Mouse (Mus musculus) stomach, embryonic 15.5 days (tissue): Measurements from ENCODE around the gene Hoxb8. TPM values are rescaled to one million over a fixed set of nuclear protein-coding genes. Genes with fewer than 3 reads are reported as not detected.

Source experiments
- ATAC-seq: fragments of 200-750 bp; cut with Nextera tagmentation; 2 replicates; pipeline ENCODE4 v1.8.0; 2017; ENCODE audit warnings: low read depth, moderate number of reproducible peaks, moderate TSS enrichment; ENCODE audit not compliant: insufficient read depth, low FRiP score
- H3K27ac ChIP-seq: fragments of 300-500 bp; sonication (generic); 2 replicates; pipeline ENCODE4 v1.5.1; 2015; ENCODE audit warnings: mild to moderate bottlenecking, inconsistent platforms
- H3K27me3 ChIP-seq: fragments of 300-500 bp; sonication (generic); replicated peaks from 2 replicates; pipeline ENCODE4 v1.6.1; 2015; ENCODE audit warnings: inconsistent platforms
- H3K36me3 ChIP-seq: fragments of 300-500 bp; sonication (generic); 2 replicates; pipeline ENCODE4 v1.6.1; 2015; ENCODE audit warnings: inconsistent platforms
- H3K4me1 ChIP-seq: fragments of 300-500 bp; sonication (generic); 2 replicates; pipeline ENCODE4 v1.6.1; 2015; ENCODE audit warnings: inconsistent platforms
- H3K4me2 ChIP-seq: fragments of 300-500 bp; sonication (generic); 2 replicates; pipeline ENCODE4 v1.6.1; 2015; ENCODE audit warnings: mild to moderate bottlenecking, inconsistent platforms
- H3K4me3 ChIP-seq: fragments of 300-500 bp; sonication (generic); replicated peaks from 2 replicates; pipeline ENCODE4 v1.5.1; 2015; ENCODE audit warnings: inconsistent platforms
- H3K9ac ChIP-seq: fragments of 300-500 bp; sonication (generic); 2 replicates; pipeline ENCODE4 v1.6.1; 2015; ENCODE audit warnings: inconsistent platforms
- H3K9me3 ChIP-seq: fragments of 300-500 bp; sonication (generic); 2 replicates; pipeline ENCODE4 v1.6.1; 2016; ENCODE audit warnings: inconsistent platforms
- WGBS: fragments of 180-500 bp; shearing (Covaris S2); methylation state at CpG from one replicate; pipeline ENCODE4 v1.1.7; 2015; 5-methylcytosine and 5-hydroxymethylcytosine counted together
- polyA plus RNA-seq: library from polyadenylated mRNA; unstranded; fragments of >200 nt; fragmentation: Nextera tagmentation; extraction: Ambion mirVana; gene quantifications from 2 replicates; pipeline ENCODE4 v1.2.1, GENCODE M21; 2015

Gene Hoxb8
- polyA plus RNA-seq, 1 experiment from 2014 or later: 1.9 TPM

DNA sequence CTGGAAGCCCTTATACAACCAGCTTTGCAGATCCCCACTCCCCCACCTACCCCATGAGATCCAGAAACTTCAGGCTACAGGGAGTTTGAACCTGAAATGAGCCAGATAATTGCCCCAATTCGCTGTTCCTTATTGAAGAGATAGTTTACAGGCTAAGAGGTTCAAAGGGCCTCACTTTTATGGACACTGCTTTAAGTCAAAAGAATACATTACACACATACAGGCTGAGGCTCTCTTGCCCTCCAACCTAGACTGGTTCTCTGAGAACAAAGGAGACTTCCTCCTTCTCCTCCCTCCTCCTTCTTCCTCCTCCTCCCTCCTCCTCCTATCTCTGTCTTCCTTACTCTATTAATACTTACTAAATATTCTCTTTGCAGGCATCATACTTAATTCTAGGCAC is 22.2 kb upstream of the Hoxb8 start:
- Histone ChIP-seq H3K4me2 (no peak overlapping the region), H3K4me3 (no peak overlapping the region), H3K9ac (no peak overlapping the region), H3K36me3 (no peaks in the 10 kb centered on the region), H3K9me3 (no peaks in the 10 kb centered on the region), H3K4me1 (0 out of 2 replicates have a peak, but pooled peaks cover 3% of the 10 kb centered on the region), H3K27ac (no peak overlapping the region), H3K27me3 (peaks cover 97% of the 10 kb centered on the region)
- WGBS: 4% methylated on average over 1 of the region's 1 CpGs
- ATAC-seq: no peak

DNA sequence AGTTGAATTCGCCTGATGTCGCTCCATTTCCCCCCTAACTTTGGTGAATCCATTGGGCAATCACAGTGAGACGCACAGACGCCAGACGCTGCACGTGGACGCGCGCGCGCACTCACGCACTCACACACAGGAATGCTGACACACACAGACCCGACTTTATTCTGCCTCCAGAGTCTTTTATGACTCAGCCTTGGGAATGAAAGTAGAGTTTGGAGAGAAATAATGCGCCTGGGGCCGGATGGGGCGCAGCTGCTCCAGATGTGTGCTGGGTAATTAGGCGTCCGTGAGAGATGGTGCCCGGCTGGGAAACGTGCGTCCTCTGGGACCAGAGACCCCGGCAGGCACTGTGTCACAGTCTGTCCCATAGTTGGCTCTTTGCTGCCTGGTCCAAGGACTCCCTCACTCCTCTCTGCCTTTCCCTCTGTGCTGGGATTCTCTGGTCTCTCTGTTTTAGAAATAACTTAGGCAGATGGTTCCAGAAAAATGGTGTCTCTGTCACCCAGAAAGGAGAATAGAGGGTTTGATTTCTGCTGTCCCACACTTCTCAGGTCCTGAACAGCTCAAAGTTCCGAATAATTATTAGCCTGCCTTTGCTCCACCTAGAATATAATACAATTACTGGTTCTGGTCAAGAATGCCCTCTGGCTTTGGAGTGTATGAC is 21.3 kb upstream of the Hoxb8 start:
- H3K27ac ChIP-seq: no peak overlapping the region
- H3K27me3 ChIP-seq: peaks cover 98% of the 10 kb centered on the region
- H3K9ac ChIP-seq: no peak overlapping the region
- no peaks in the 10 kb centered on the region for H3K9me3 ChIP-seq
- H3K4me3 ChIP-seq: no peak overlapping the region
- H3K4me1 ChIP-seq: 0 out of 2 replicates have a peak, but pooled peaks cover 3% of the 10 kb centered on the region
- H3K4me2 ChIP-seq: no peak overlapping the region
- ATAC-seq: no peak
- H3K36me3 ChIP-seq: no peaks in the 10 kb centered on the region
- 3% methylated on average over 23 of the region's 23 CpGs for WGBS

DNA sequence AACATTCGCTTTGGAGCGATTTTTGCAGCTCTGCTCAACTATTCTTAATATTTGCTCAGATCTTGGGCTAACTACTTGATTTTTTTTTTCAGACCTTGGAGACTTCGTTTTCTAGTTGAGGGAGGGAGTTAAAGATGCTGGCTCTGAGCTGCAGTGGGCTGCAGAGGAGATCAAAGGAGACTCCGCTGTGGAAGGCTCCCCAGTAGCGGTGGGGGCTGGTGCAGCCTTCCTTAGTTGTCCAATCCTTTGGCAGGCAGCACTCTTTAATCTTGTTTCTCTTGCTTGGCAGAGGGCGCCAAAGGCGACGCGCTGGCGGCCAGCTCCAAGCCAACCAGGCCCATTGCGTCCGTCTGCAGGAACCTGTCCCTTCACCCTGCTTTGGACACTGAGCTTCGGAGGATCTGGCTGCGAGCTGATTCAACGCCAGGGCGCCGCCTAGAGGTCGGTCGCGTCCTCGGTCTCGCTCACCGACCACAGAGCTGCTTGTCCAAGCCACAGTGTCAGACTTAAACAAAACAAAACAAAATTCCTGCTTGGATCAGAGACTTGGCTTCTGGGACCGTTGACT is 20.3 kb upstream of the Hoxb8 start:
- no peak overlapping the region for H3K4me3 ChIP-seq
- no peaks in the 10 kb centered on the region for H3K9me3 ChIP-seq
- 0 out of 2 replicates have a peak, but pooled peaks cover 3% of the 10 kb centered on the region for H3K4me1 ChIP-seq
- no peak for ATAC-seq
- no peaks in the 10 kb centered on the region for H3K36me3 ChIP-seq
- H3K9ac ChIP-seq: no peak overlapping the region
- no peak overlapping the region for H3K4me2 ChIP-seq
- no peak overlapping the region for H3K27ac ChIP-seq
- H3K27me3 ChIP-seq: peaks cover 98% of the 10 kb centered on the region
- WGBS: 2% methylated on average over 24 of the region's 24 CpGs

DNA sequence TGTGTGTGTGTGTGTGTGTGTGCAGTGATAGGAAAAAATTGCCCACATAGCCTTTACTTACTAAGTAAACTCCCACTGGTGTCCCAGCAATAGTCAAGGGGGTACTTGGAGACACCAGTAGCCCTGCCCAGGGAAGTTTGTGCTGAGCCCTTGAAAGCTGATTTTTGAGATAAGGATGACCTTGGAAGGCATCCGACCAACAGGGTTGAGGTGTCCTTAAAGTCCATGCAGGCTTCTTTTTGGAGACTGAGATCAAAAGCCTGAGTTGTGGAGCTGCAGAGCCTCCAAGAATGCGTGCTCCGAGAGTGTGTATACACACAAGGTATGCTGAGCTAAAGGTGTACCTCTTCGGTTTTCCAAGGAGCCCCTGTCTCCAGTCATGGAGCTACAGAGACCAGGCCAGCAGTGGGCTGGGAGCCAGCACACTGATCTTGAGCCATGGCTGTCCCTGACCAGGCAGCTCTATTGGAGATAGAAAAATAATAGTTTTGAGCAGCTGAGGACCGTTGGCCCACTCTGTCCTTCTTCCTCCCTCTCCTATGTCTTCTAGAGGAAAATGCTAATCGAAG is 19.4 kb upstream of the Hoxb8 start:
- H3K9ac ChIP-seq: no peak overlapping the region
- no peaks in the 10 kb centered on the region for H3K9me3 ChIP-seq
- H3K36me3 ChIP-seq: no peaks in the 10 kb centered on the region
- no peak for ATAC-seq
- H3K4me2 ChIP-seq: no peak overlapping the region
- H3K27ac ChIP-seq: no peak overlapping the region
- no peak overlapping the region for H3K4me3 ChIP-seq
- 0 out of 2 replicates have a peak, but pooled peaks cover 3% of the 10 kb centered on the region for H3K4me1 ChIP-seq
- 15% methylated on average over 6 of the region's 6 CpGs for WGBS
- H3K27me3 ChIP-seq: peaks cover 99% of the 10 kb centered on the region

DNA sequence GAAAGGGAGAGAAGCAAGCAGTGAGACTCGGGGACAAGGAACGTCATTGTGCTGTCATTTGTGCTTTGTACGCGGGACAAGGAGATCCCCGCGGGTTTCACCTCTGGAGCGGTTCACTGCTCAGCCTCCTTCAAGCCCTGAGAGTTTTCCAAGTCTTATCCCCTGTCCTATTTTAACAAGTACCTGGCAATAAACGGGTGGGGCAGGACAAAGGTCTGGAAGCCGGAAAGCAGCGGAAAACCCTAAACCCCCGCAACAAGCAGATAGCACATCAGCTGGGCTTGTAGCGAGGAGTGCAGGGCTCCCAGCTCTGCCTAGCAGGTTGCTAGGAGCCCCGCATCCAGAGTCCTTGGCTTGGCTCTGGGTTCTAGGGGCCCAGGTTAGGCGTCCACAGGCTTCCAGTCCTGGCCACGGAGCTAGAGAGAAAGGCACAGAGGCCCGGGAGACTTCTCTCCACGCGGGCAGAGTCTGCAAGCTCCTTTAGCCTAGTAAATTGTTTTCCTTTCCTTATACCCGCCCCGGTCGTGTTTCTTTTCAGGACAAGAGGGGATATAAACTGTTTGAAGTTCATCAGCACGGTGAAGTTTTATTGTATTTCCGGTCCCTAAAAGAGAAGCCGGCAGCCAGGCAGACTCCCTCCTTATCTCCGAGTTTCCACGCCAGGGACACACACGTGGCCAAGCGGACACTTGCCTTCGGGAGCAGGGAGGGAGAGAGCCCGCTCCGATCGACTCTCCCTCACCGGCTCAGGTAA is 17.9 kb upstream of the Hoxb8 start:
- peaks cover 97% of the 10 kb centered on the region for H3K27me3 ChIP-seq
- no peak overlapping the region for H3K4me3 ChIP-seq
- H3K27ac ChIP-seq: no peak overlapping the region
- H3K36me3 ChIP-seq: no peaks in the 10 kb centered on the region
- WGBS: 1% methylated on average over 33 of the region's 33 CpGs
- H3K9ac ChIP-seq: no peak overlapping the region
- no peaks in the 10 kb centered on the region for H3K9me3 ChIP-seq
- no peak for ATAC-seq
- H3K4me2 ChIP-seq: no peak overlapping the region
- H3K4me1 ChIP-seq: 0 out of 2 replicates have a peak, but pooled peaks cover 3% of the 10 kb centered on the region

DNA sequence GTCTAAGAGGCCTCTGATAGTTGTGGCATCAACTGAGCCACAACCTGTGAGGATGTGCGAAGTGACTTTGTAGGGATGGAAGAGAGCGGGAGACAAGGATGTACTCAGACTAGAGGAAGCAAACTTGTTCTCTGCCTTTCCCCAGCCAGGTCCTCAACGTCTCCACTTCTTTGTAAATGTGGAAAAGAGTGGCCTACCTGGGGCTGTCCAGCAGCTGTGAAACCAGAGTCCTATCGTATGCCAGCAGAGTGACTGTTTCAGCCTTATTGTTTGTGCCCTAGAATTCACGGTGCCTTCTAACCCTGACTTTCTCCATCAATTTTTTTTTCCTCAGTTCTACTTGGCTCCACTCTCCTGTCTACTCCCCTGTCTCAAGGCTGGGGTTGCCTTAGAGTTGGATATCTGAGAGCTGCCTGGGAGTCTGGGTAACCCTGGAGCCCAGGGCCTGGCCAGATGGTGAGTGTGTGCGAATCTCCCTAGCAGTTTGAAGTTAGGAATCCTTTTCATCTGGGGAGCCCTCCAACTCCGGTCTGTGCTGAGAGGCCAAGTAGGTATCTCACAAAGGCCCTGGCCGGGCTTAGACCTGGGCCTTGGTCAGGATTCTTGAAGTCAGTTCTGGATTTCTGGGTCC is 17.2 kb upstream of the Hoxb8 start:
- no peak overlapping the region for H3K4me2 ChIP-seq
- WGBS: 17% methylated on average over 8 of the region's 8 CpGs
- no peak overlapping the region for H3K27ac ChIP-seq
- H3K9ac ChIP-seq: no peak overlapping the region
- ATAC-seq: no peak
- H3K4me1 ChIP-seq: 0 out of 2 replicates have a peak, but pooled peaks cover 3% of the 10 kb centered on the region
- no peaks in the 10 kb centered on the region for H3K9me3 ChIP-seq
- no peaks in the 10 kb centered on the region for H3K36me3 ChIP-seq
- no peak overlapping the region for H3K4me3 ChIP-seq
- H3K27me3 ChIP-seq: peaks cover 97% of the 10 kb centered on the region

DNA sequence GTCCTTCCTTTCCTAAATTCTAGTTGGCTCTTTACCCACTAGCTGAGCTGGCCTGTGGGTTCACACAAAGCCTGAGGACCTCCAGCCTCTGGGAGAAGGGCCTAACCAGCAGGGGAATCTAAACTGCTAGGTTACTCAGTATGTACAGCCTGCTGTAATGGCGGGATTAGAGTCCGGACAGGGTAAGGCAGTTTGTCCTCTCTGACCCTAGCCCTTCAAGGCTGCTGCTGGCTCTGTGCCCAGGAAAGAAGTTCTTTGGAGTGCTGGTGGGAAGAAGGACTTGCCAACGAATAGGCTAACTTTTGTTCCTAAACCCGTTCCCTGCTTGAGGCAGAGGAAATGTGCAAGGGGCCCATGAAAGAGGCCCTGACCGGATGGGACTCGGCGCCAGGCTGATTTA is 15.8 kb upstream of the Hoxb8 start:
- Histone ChIP-seq H3K9me3 (no peaks in the 10 kb centered on the region), H3K4me1 (peaks cover 3% of the 10 kb centered on the region; the same call in 1 of the 2 replicates), H3K4me3 (no peak overlapping the region), H3K27me3 (peaks cover 97% of the 10 kb centered on the region), H3K9ac (no peak overlapping the region), H3K27ac (no peak overlapping the region), H3K4me2 (no peak overlapping the region), H3K36me3 (no peaks in the 10 kb centered on the region)
- ATAC-seq: no peak
- whole genome bisulfite sequencing: 6% methylated on average over 7 of the region's 7 CpGs

DNA sequence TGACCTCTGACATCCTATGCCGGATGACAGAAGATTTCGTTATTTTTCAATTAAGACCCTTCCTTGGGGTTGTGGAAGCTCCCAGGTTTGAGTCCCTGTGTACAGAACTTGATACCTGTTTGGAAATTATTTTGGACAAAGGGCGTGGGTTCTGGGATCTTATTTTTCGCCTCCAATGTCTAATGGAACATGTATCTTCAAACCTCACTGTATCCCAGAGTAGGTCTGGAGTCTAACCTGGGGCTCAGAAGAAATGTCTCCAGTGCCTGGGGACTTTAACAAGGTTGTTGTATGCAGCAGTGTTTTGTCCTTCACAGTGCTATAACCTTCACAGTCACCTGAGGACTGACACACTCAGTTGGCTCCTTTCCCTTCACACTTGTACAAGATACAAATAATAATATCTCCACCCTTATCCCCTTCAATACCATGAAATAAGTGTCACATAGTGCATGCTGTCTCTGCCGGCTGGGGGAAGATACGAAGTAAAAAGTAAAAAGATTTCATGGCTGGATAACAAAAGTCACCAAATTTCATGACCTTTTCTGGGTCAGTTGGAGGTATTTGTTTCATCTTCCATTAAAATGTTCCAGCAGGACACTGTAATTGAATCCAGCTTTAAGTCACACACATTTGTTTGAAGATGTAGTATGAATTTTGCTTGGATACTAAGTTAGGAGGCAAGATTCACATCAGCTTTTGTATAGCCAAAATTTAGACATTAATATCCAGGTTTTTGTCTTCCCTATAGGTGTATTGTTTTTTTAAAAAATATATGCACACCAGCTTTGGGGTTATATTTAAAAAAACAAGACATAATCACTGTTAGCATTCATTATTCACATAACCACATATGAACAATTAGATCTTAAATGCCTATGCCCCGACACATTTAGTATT is 14.4 kb upstream of the Hoxb8 start:
- no peak overlapping the region for H3K9ac ChIP-seq
- H3K9me3 ChIP-seq: no peaks in the 10 kb centered on the region
- no peak overlapping the region for H3K27ac ChIP-seq
- peaks cover 16% of the 10 kb centered on the region for H3K4me1 ChIP-seq
- H3K36me3 ChIP-seq: no peaks in the 10 kb centered on the region
- no peak overlapping the region for H3K4me3 ChIP-seq
- H3K4me2 ChIP-seq: no peak overlapping the region
- WGBS: 18% methylated on average over 7 of the region's 7 CpGs
- peaks cover 97% of the 10 kb centered on the region for H3K27me3 ChIP-seq
- no peak for ATAC-seq

DNA sequence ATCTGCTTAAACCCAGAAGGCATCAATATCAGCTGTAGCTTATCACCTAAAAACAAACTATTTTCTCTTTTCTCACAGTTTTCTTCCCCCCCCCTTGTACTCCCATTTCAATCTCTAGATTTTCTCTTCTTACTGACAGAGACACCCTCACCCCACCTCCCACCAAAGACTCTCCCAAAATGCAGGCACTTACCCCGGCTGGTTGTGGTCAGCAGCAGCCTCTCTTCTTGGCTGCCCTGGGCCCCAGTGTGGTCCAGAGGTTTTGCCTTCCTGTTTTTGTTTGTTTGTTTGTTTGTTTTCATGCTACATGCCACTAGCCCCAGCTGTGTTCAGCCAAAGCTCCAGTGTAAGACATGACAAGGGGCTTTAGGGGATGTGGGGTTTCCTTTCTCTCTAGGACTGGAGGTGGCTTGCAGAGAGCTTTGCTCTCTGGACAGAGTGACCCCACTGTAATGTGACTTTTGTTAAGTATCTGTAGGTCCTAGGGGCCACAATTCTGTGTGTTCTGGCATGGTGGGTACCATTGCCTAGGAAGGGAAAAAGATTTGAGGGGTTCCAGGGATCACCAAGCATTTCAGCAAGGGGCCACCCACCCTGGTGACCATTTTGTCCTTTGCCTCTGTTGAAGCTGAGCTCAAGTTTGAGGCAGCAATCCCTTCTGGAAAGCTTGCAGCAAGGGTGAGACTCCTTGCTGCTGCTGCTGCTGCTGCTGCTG is 13.5 kb upstream of the Hoxb8 start:
- Histone ChIP-seq H3K4me1 (peaks cover 20% of the 10 kb centered on the region), H3K27ac (no peak overlapping the region), H3K9ac (no peak overlapping the region)

DNA sequence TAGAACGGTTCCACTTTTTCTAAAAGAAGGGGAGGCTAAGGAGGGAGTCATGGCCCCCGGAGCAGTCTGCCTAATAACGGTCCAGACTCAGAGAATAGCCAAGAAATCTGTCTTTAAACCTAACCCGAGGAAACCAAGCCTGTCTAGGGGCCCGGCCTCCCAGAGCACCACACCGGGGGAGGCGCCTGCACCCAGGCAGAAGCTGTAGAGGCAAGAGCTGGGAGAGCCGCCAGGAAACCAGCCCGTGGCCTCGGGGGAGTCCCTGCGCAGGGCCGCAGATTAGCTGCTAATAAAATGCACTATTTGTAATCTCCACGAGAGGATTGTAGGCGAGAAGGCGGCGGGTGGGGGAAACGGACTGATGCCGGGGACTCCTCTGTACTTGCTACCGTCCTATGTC is 11.8 kb upstream of the Hoxb8 start:
- Histone ChIP-seq H3K4me2 (no peak overlapping the region), H3K36me3 (no peaks in the 10 kb centered on the region), H3K4me1 (peaks cover 20% of the 10 kb centered on the region), H3K9ac (no peak overlapping the region), H3K27me3 (peaks cover 97% of the 10 kb centered on the region), H3K9me3 (no peaks in the 10 kb centered on the region), H3K27ac (no peak overlapping the region), H3K4me3 (no peak overlapping the region)
- WGBS: 1% methylated on average over 19 of the region's 19 CpGs
- no peak for ATAC-seq

More for the DNA sequence above, 13.5 kb upstream of the Hoxb8 start:
- H3K27me3 ChIP-seq: peaks cover 97% of the 10 kb centered on the region
- 13% methylated on average over 1 of the region's 1 CpGs for WGBS
- H3K9me3 ChIP-seq: no peaks in the 10 kb centered on the region
- ATAC-seq: no peak
- no peak overlapping the region for H3K4me3 ChIP-seq
- no peak overlapping the region for H3K4me2 ChIP-seq
- no peaks in the 10 kb centered on the region for H3K36me3 ChIP-seq
